Mouse (Mus musculus) G1E (cell line): ENCODE measurements around the gene Decr2. TPM values are rescaled to one million over a fixed set of nuclear protein-coding genes. Genes with fewer than 3 reads are reported as not detected.

Source experiments
- ATAC-seq: 2 replicates; pipeline ENCODE4 v1.8.0; 2016; ENCODE audit warnings: mild to moderate bottlenecking; ENCODE audit not compliant: insufficient number of reproducible peaks, poor library complexity, low FRiP score, severe bottlenecking; ENCODE audit errors: extremely low read depth
- DNase-seq: peaks from one replicate; pipeline ENCODE4 v3.0.0; 2012; ENCODE audit warnings: low spot score
- H3K27me3 ChIP-seq: 2 replicates; pipeline ENCODE4 v1.6.1; 2012; ENCODE audit warnings: mild to moderate bottlenecking, low read length, inconsistent platforms; ENCODE audit not compliant: insufficient read depth
- H3K36me3 ChIP-seq: replicated peaks from 2 replicates; pipeline ENCODE3; 2012; ENCODE audit warnings: mild to moderate bottlenecking, inconsistent platforms
- H3K4me1 ChIP-seq: 2 replicates; pipeline ENCODE4 v1.6.1; 2012; ENCODE audit warnings: low read depth, low read length, inconsistent platforms, mixed read lengths; ENCODE audit not compliant: insufficient read depth
- H3K4me3 ChIP-seq: 2 replicates; pipeline ENCODE4 v1.5.1; 2012; ENCODE audit warnings: low read depth, mild to moderate bottlenecking, inconsistent platforms, low read length, moderate library complexity, mixed read lengths
- H3K9me3 ChIP-seq: replicated peaks from 2 replicates; pipeline ENCODE4 v1.6.1; 2012; ENCODE audit warnings: inconsistent platforms
- CTCF ChIP-seq: IDR thresholded peaks from 2 replicates; pipeline ENCODE4 v1.5.1; 2012; ENCODE audit warnings: low read depth, low read length, inconsistent platforms, mixed read lengths
- GATA1 ChIP-seq: IDR thresholded peaks from 2 replicates; pipeline ENCODE4 v1.6.1; 2012; ENCODE audit warnings: borderline replicate concordance, low read length, inconsistent platforms, mixed read lengths
- GATA2 ChIP-seq: IDR thresholded peaks from 2 replicates; pipeline ENCODE4 v1.6.1; 2012; ENCODE audit warnings: low read depth, low read length, inconsistent platforms, borderline replicate concordance
- POLR2AphosphoS5 ChIP-seq: IDR thresholded peaks from 2 replicates; pipeline ENCODE4 v1.6.1; 2012; ENCODE audit warnings: low read depth, low read length, inconsistent platforms; ENCODE audit not compliant: insufficient replicate concordance
- TAL1 ChIP-seq: conservative IDR thresholded peaks from 2 replicates; pipeline ENCODE4 v1.6.1; 2012; ENCODE audit warnings: low read depth, low read length, inconsistent platforms, mixed read lengths
- polyA plus RNA-seq: library from polyadenylated mRNA; stranded (reverse); fragments of >175 nt; gene quantifications from 2 replicates; pipeline ENCODE4 v1.2.3, GENCODE M21; 2012
- total RNA-seq, 2 experiments: library from RNA; stranded (forward) in 1 of 2; stranded (reverse) in 1 of 2; fragments of 200-1000 nt in 1 of 2; fragments of >200 nt in 1 of 2; fragmentation: Nextera tagmentation in 1 of 2; gene quantifications; 2 replicates each; pipeline ENCODE4 v1.2.3; 2014 to 2017

Decr2 gene
- total and polyA plus RNA-seq, 3 experiments, result 0.34 to 7.6 (median 6.4) TPM

DNA sequence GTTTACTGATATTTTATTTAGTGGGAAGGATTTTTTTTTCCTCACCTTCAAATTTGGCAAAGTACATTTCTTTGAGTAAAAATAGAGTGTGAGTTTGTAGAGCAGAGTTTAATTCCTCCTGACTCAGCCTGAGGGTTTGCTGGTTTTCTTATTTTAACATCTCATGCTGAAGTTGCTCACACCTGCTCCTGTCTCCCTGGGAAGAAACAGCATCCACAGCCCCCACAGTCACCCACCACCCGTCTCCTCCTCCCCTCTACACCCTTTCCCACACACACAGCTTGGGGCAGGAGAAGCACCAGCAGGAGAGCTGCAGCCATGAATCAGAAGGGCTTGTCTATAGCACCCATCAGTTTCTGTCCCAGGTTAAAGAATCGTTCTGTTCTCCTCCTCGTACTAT, 14.9 kb downstream of the Decr2 start:
- H3K36me3 ChIP-seq, result no peaks in the 10 kb centered on the region
- ATAC-seq, result no peak
- H3K4me1 ChIP-seq, result peaks cover under 1% of the 10 kb centered on the region
- peaks cover 27% of the 10 kb centered on the region for H3K27me3 ChIP-seq
- no peaks in the 10 kb centered on the region for H3K9me3 ChIP-seq
- H3K4me3 ChIP-seq, result no peak overlapping the region
- no peak for DNase-seq
- no peak for TF ChIP-seq TAL1

DNA sequence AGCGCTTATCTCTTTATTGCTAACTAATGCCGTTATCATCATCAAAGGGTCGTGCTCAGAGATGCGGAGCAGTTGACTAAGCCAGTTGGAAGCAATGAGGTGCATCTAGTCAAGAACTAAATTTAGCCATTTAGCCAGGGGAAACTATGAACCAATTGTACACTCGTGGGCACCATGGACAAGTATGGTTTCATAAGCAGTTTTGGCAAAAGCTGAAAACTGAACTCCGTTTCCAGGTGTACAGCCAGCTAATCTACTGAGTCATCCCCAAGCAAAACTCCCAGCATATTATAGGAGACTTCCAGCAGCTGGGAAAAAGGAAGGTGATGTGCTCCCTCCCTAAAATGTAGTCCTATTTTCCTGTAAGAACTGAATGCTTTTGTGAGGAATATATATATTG, 20.0 kb downstream of the Decr2 start:
- H3K9me3 ChIP-seq, result no peaks in the 10 kb centered on the region
- H3K36me3 ChIP-seq, result peaks cover 28% of the 10 kb centered on the region
- H3K4me3 ChIP-seq, result peak overlapping the region; percentile 84; the same call in 1 of the 2 replicates
- DNase-seq (no peak), ATAC-seq (no peak)
- peaks cover 39% of the 10 kb centered on the region for H3K4me1 ChIP-seq
- H3K27me3 ChIP-seq, result peaks cover 12% of the 10 kb centered on the region
- TF ChIP-seq CTCF (no peak), TAL1 (no peak), POLR2AphosphoS5 (no peak), GATA2 (no peak), GATA1 (no peak)

DNA sequence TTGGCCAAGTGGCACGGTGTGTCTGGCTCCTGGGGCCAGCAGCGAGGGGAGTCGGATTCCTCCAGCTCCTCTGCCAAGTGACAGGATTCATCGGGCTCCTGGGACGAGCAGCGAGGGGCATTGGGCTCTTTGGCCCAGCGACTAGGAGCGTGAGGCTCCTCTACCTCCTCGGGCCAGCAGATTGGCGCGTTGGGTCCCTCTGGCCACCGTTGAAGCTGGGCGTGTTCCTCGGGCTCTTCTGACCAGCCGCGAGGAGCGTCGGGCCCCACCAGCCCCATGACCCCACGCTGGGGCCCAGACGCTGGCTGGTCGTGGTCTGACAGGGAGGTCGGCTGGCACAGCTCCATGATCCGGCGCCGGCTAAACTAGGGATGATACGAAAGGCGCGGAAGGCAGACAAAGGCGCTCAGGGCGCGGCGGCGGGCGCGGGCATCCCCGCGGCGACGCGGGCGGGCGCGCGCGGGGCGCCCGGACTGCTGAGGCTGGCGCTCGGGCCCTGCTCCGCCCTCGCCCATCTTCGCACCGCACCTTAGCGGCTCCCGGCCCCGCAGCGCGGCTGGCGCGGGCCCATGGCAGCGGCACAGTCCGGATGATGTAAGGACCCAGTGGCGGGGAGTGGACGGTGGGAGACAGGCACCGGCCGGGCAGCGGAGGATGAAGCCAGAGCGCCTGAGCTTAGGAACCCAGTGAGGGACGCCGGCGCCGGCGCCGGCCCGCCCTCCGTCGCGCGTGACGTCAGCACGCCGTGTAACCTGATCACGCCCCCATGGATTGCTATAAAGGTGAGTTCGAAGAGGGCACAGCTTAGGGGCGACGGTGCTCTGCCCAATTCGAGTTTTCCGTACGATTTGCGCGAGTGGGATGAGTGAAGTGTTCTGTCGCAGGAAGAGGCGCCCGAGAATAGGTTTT, 21.1 kb downstream of the Decr2 start, which contains the start of gene Rab11fip3:
Gene Rab11fip3 (minus strand): TSS at position 725 of the 909 bp plus-strand sequence.
- Histone ChIP-seq H3K27me3 (peaks cover 12% of the 10 kb centered on the region), H3K9me3 (no peaks in the 10 kb centered on the region), H3K4me3 (peak within 1 kb of the TSS; percentile 84), H3K36me3 (peaks cover 38% of the 10 kb centered on the region), H3K4me1 (peaks cover 41% of the 10 kb centered on the region)
- DNase-seq (peak; percentile 90), ATAC-seq (peak; percentile 63; the same call in 1 of the 2 replicates)
- TF ChIP-seq CTCF (no peak), TAL1 (no peak)

DNA sequence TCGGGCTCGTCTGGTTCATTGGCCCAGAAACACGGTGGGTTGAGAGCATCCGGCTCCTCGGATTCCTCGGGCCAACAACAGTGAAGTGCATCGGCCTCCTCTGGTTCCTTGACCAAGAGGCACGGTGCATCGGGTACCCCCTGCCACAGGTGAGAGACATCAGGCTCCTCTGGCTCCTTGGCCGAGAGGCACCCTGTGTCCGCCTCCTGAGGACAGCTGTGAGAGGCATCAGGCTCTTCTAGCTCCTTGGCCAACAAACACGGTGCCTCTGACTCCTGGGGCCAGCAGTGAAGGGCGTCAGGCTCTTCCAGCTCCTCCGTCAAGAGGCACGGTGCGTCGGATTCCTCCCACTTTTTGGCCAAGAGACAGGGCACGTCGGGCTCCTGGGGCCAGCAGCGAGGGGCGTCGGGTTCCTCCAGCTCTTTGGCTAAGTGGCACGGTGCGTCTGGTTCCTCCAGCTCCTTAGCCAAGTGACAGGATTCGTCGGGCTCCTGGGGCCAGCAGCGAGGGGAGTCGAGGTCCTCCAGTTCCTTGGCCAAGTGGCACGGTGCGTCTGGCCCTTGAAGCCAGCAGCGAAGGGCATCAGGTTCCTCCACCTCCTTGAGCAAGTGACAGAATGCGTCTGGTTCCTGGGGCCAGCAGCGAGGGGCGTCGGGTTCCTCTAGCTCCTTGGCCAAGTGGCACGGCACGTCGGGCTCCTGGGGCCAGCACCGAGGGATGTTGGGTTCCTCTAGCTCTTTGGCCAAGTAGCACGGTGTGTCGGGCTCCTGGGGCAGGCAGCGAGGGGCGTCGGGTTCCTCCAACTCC, 21.9 kb downstream of the Decr2 start:
- ATAC-seq (no peak), DNase-seq (no peak)
- Histone ChIP-seq H3K36me3 (peaks cover 43% of the 10 kb centered on the region), H3K27me3 (peaks cover 10% of the 10 kb centered on the region), H3K4me1 (peaks cover 41% of the 10 kb centered on the region), H3K9me3 (no peaks in the 10 kb centered on the region), H3K4me3 (peak overlapping the region; percentile 84)
- no peak for TF ChIP-seq GATA1
- TF ChIP-seq POLR2AphosphoS5, result no peak
- no peak for TF ChIP-seq GATA2
- no peak for TF ChIP-seq CTCF
- no peak for TF ChIP-seq TAL1

DNA sequence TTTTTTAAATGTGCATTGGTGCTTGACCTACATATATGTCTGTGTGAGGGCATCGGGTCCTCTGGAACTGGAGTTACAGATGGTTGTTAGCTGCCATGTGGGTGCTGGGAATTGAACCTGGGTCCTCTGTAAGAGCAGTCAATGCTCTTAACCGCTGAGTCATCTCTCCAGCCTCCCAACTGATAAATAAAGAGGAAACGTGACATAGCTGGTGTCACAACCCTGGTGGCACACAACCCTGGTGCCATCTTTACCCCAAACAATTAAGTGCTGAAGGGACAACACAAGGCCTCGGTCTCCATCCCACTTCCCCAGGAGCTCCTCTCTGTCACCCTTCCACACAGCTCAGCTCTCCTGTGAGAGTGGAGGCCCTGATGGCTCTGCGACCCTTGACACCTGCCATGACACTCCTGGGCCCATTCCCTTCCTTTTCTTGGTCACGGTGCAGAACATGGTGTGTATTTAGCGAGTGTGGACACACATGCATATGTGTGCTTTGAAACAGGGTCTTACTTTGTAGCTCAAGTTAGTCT, 23.6 kb downstream of the Decr2 start:
- ATAC-seq (no peak), DNase-seq (no peak)
- no peak overlapping the region; the same call in 1 of the 2 replicates for H3K4me3 ChIP-seq

DNA sequence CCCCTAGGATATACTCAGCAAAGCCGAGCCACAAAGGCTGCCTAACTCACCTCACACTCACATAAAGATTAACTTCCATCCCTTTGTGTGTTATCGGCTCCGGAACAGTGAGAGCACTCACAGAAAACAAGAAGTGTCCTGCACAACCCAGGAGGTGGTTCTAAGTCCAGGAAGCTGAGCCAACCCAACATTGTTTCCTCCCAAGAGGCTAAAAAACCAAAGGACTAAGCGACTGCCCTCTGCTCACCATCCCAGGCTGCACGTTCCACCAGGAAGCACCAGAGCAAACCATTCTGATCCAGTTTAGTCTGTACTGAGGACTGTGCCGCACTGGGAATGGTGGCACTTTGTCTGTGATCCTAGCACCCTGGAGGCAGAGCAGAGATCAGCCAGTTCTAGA, 25.2 kb downstream of the Decr2 start:
- no peak overlapping the region for H3K4me3 ChIP-seq
- TF ChIP-seq GATA2 (no peak), POLR2AphosphoS5 (no peak), GATA1 (no peak), CTCF (no peak), TAL1 (no peak)
- H3K4me1 ChIP-seq, result peaks cover 37% of the 10 kb centered on the region
- DNase-seq (no peak), ATAC-seq (no peak)
- no peaks in the 10 kb centered on the region for H3K9me3 ChIP-seq
- H3K27me3 ChIP-seq, result no peaks in the 10 kb centered on the region
- peaks cover 59% of the 10 kb centered on the region for H3K36me3 ChIP-seq

More for the DNA sequence above, 23.6 kb downstream of the Decr2 start:
- Histone ChIP-seq H3K36me3 (peaks cover 54% of the 10 kb centered on the region), H3K27me3 (no peaks in the 10 kb centered on the region), H3K4me1 (peaks cover 41% of the 10 kb centered on the region), H3K9me3 (no peaks in the 10 kb centered on the region)
- TF ChIP-seq POLR2AphosphoS5 (no peak), GATA1 (no peak), TAL1 (no peak), GATA2 (no peak), CTCF (no peak)
